Mouse (Mus musculus) heart, adult 2 months (tissue): ENCODE measurements around the gene Ptgr1. TPM values are rescaled to one million over a fixed set of nuclear protein-coding genes. Genes with fewer than 3 reads are reported as not detected.

Experiments
- DNase-seq, 2 experiments: peaks; one replicate each; pipeline ENCODE4 v3.0.0; 2021
- H3K27ac ChIP-seq: fragments of 200-600 bp; 2 replicates; pipeline ENCODE4 v1.8.1; 2022
- H3K27me3 ChIP-seq: fragments of 200-500 bp; 2 replicates; pipeline ENCODE4 v1.6.1; 2012; ENCODE audit warnings: mild to moderate bottlenecking, low read length, inconsistent platforms, mixed read lengths; ENCODE audit not compliant: control insufficient read depth, insufficient read depth
- H3K36me3 ChIP-seq: fragments of 200-500 bp; 2 replicates; pipeline ENCODE4 v1.6.1; 2012; ENCODE audit warnings: low read length, inconsistent platforms; ENCODE audit not compliant: control insufficient read depth, insufficient read depth
- H3K4me1 ChIP-seq: fragments of 200-500 bp; 2 replicates; pipeline ENCODE4 v1.6.1; 2011; ENCODE audit warnings: low read length; ENCODE audit not compliant: control insufficient read depth, insufficient read depth
- H3K4me3 ChIP-seq: fragments of 200-600 bp; 2 replicates; pipeline ENCODE4 v1.8.1; 2022
- H3K79me2 ChIP-seq: fragments of 200-500 bp; replicated peaks from 2 replicates; pipeline ENCODE4 v1.6.1; 2012; ENCODE audit warnings: mild to moderate bottlenecking, inconsistent platforms, low read length, moderate library complexity, mixed read lengths; ENCODE audit not compliant: control insufficient read depth, insufficient read depth
- H3K9ac ChIP-seq: fragments of 200-500 bp; 2 replicates; pipeline ENCODE4 v1.6.1; 2012; ENCODE audit warnings: low read depth, mild to moderate bottlenecking, control low read depth, inconsistent platforms, low read length, mixed read lengths
- CTCF ChIP-seq: fragments of 200-600 bp; IDR thresholded peaks from 2 replicates; pipeline ENCODE4 v1.8.1; 2022; ENCODE audit warnings: antibody characterized with exemption, mild to moderate bottlenecking, moderate library complexity
- EP300 ChIP-seq: fragments of 200-500 bp; IDR thresholded peaks from 2 replicates; pipeline ENCODE4 v1.6.1; 2011; ENCODE audit warnings: low read depth, low read length, control low read depth; ENCODE audit not compliant: insufficient read depth
- POLR2A ChIP-seq: fragments of 200-500 bp; IDR thresholded peaks from 2 replicates; pipeline ENCODE4 v1.6.1; 2011; ENCODE audit warnings: mild to moderate bottlenecking, low read depth, low read length, control low read depth; ENCODE audit not compliant: insufficient read depth
- WGBS: fragments of 180-500 bp; shearing (Covaris S2); methylation state at CpG from one replicate; pipeline ENCODE4 v1.1.7; 2018; 5-methylcytosine and 5-hydroxymethylcytosine counted together
- intact Hi-C: fragments of 180-260 bp; cut with DNase I; formaldehyde crosslinking; loops from one replicate; pipeline ENCODE4 v1.15.1; 2025
- long read RNA-seq: library from polyadenylated mRNA; stranded (forward); transcript quantifications from one replicate; pipeline ENCODE4 v2.0.0, GENCODE M21; 2021
- polyA plus RNA-seq: library from polyadenylated mRNA; depleted of rRNA; stranded (reverse); fragments of >200 nt; gene quantifications from 2 replicates; pipeline ENCODE4 v1.2.3, GENCODE M21; 2012; rRNA removed
- total RNA-seq, 2 experiments: library from RNA; stranded (reverse); gene quantifications; 2 replicates each; pipeline ENCODE4 v1.2.3; 2021

Gene Ptgr1
- total RNA-seq (1 to 10 TPM; 3.0 to 3.1 TPM), polyA plus RNA-seq (1.6 and 2.7 TPM in 2 replicates)
- long read RNA-seq, partial matches to known transcripts, result 0 of 1 reads
- long read RNA-seq, other reads (novel, unspliced or antisense), result 1 of 1 reads

DNA sequence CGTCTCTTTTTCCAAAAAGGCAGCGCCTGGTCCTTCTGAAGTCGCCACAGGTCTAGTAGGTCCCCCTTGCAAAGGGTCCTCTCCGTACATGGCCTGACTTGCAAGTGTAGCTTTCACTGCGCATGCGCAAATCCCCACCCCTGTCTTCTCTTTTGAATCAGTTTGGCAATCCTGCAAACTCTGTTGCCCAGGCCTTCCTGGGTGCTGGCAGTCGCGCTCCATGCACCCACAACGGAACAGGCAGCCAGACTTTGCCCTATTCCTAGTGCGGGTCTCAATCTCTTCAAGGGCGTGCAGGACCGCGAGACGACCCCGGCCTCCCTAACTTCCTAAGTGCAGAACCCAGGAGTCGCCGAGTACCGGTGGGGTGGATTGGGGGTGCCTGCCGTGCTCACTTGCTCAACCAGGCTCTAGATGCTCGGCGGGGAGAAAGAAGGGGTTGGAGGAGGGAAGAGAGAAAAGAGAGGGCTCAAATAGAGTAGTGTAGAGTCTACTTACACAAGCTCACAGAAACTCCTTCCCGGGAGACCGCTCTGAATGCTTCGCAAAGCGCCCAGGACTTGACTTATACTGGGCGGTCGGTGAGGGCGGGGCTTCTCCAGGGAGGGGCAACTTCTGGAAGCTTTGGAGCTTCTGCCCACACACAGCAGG is at the start of gene Ptgr1:
TSS of gene Ptgr1 (minus strand) at position 580 of the 651 bp plus-strand sequence.
- peak; percentile 79 to 86 for DNase-seq
- H3K27ac ChIP-seq, result peak within 1 kb of the TSS; percentile 43

DNA sequence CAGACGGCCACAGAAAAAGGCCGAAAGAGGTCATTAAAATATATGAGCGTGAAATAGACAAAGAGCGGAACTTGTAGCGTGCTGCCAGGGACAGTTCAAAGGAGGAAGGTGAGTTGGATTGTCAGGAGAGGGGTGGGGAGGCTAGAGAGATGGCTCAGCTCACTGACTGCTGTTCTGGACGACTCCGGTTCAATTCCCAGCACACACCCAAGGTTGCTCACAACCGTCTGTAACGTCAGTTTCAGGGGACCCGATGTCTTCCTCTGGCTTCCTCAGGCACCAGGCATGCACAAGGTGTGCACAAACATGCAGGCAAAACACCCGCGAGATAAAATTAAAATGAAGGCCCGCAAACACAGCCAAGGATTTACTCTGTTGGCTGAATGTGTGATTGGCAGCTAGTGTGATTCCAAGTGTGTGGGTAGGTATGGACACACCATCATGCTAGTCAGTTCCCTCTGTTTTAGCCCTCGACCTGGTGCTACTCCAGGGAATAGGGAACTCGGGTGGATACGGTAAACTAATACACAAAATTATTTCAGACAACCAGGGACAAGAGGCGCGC is 48.9 kb upstream of the Ptgr1 start:
- intact Hi-C loops, result loop anchor here (1.0 kb wide), 2 partner anchors 34 to 51 kb away; no protein-coding TSS in a partner anchor
- peaks cover 3% of the 10 kb centered on the region; the same call in 1 of the 2 replicates for H3K4me1 ChIP-seq
- H3K79me2 ChIP-seq, result no peaks in the 10 kb centered on the region; the same call in 1 of the 2 replicates
- no peak overlapping the region for H3K9ac ChIP-seq
- H3K4me3 ChIP-seq, result peak overlapping the region; percentile 77
- TF ChIP-seq CTCF, result no peak
- TF ChIP-seq EP300, result no peak
- TF ChIP-seq POLR2A, result no peak
- DNase-seq, result no peak
- no peak overlapping the region; the same call in 1 of the 2 replicates for H3K27ac ChIP-seq
- WGBS, result 66% methylated on average over 18 of the region's 18 CpGs
- H3K27me3 ChIP-seq, result no peaks in the 10 kb centered on the region
- H3K36me3 ChIP-seq, result no peaks in the 10 kb centered on the region

More for the DNA sequence above, at the start of gene Ptgr1:
- TF ChIP-seq EP300, result no peak
- peak; percentile 62; the same call in 1 of the 2 replicates for TF ChIP-seq POLR2A
- Histone ChIP-seq H3K27me3 (no peaks in the 10 kb centered on the region), H3K4me1 (peaks cover 1% of the 10 kb centered on the region; the same call in 1 of the 2 replicates), H3K4me3 (peak within 1 kb of the TSS; percentile 60), H3K9ac (peak within 1 kb of the TSS; percentile 64), H3K36me3 (no peaks in the 10 kb centered on the region), H3K79me2 (no peaks in the 10 kb centered on the region)
- intact Hi-C loops, result loop anchor here (5.0 kb wide), 1 partner anchor 201 kb away; the partner anchor contains the start of gene Ugcg
- under 1% methylated on average over 28 of the region's 28 CpGs for WGBS

DNA sequence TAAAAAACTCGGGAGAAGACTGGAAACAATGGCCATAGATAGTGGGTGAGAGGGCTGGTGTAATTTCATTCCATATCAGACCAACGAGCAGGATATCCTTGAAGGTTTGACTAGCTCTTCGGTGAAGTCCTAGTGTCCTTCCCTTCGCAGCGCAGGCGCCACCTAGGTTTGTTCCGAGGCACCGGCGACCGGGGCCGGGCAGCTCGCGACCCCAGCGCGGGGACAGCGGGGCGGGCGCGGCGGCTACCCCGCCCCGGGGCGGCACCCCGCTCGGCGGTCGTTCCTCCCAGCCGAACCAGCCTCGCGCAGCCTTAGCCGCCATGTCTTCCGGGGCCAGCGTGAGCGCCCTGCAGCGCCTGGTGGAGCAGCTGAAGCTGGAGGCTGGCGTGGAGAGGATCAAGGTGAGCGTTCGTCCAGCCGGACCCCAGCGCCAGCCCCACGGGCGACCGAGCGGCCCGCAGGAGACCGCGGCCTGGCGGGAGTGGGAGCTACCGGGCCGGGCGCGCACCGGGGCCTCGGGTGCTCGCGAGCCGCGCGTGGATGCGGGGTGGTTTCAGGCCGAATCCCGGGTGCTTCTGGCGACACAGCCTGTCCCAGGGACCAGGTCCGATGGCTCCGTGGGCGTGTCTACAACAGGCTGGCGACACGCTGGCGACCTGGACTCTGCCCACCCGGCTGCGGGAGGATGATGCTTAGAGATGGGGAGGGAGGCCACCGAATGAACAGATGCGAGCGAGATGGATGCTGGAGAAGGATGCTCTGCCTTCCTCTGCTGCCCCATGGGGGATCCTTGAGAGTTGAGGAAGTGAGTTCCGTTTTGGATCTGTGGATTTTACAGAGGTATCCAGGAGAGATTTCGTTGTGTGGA is 48.2 kb upstream of the Ptgr1 start, which contains the start of gene Gng10:
TSS of gene Gng10 (plus strand) at position 171 of the 868 bp plus-strand sequence.
- H3K27me3 ChIP-seq, result no peaks in the 10 kb centered on the region
- intact Hi-C loops, result loop anchor here (1.0 kb wide), 1 partner anchor 50 kb away; no protein-coding TSS in a partner anchor
- peak within 1 kb of the TSS; percentile 77 for H3K4me3 ChIP-seq
- 10% methylated on average over 76 of the region's 76 CpGs for WGBS
- peak within 1 kb of the TSS; percentile 73 for H3K27ac ChIP-seq
- no peaks in the 10 kb centered on the region for H3K36me3 ChIP-seq
- peak; percentile 81 to 83 for DNase-seq
- H3K4me1 ChIP-seq, result peaks cover 3% of the 10 kb centered on the region; the same call in 1 of the 2 replicates
- peak within 1 kb of the TSS; percentile 97 for H3K9ac ChIP-seq
- peak; percentile 50 for TF ChIP-seq CTCF
- no peak; the same call in 1 of the 2 replicates for TF ChIP-seq POLR2A
- 0 out of 2 replicates have a peak, but pooled peaks have one; percentile 17 for TF ChIP-seq EP300
- no peaks in the 10 kb centered on the region; the same call in 1 of the 2 replicates for H3K79me2 ChIP-seq

DNA sequence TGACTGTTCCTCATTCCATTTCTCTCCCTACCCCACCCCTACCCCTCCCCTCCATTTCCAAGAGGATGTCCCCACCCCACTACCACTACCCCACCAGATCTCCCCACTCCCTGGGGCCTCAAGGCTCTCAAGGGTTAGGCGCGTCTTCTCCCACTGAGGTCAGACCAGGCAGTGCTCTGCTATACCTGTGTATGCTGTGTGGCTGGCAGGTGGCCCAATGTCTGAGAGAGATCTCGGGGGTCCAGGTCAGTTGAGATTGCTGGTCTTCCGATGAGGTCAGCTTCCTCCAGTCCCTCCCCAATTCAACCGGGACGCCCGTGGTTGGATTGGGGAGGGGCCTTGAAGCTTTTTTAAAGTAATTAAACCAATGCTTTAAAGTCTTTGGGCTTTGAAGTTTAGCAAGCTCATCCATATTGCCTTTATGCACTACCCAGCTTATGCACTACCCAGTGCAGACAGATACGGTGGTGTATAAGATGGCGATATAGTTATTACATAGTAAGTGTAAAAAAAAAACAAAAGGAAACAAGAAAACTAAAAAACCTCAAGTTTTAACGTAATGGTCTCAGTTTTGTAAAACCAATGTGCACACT is 47.5 kb upstream of the Ptgr1 start:
- 69% methylated on average over 10 of the region's 10 CpGs for WGBS
- peak overlapping the region; percentile 73 for H3K27ac ChIP-seq
- peak overlapping the region; percentile 77 for H3K4me3 ChIP-seq
- TF ChIP-seq EP300 (no peak), POLR2A (no peak), CTCF (no peak)
- H3K4me1 ChIP-seq, result peaks cover 3% of the 10 kb centered on the region; the same call in 1 of the 2 replicates
- intact Hi-C loops, result no loop called here
- H3K79me2 ChIP-seq, result no peaks in the 10 kb centered on the region; the same call in 1 of the 2 replicates
- DNase-seq, result no peak
- H3K36me3 ChIP-seq, result no peaks in the 10 kb centered on the region
- H3K9ac ChIP-seq, result no peak overlapping the region
- no peaks in the 10 kb centered on the region for H3K27me3 ChIP-seq

DNA sequence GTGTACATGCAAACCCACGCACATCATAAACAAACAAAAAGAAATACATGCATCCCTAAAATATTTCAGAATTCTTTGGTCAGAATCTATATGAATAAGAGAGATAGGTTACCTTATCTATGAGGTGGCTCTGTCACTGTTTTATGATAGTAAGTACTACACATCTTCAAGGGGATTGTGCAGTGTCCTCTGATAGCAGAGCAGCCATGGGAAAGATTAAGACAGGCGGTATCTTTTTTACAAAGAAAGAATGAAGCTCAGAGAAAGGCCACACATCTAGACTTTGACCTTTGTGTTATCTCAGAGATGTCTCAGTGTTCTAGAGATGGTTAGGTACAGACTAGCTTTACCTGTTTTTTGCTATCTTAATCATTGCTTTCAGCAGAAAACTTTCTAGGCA is 30.0 kb upstream of the Ptgr1 start:
- WGBS, result 82% methylated on average over 2 of the region's 2 CpGs

More for the DNA sequence above, 30.0 kb upstream of the Ptgr1 start:
- Histone ChIP-seq H3K4me3 (no peak overlapping the region), H3K36me3 (peaks cover 6% of the 10 kb centered on the region), H3K79me2 (peaks cover 9% of the 10 kb centered on the region), H3K27me3 (no peaks in the 10 kb centered on the region; the same call in 1 of the 2 replicates), H3K4me1 (peaks cover 4% of the 10 kb centered on the region), H3K9ac (no peak overlapping the region), H3K27ac (no peak overlapping the region)
- TF ChIP-seq CTCF (no peak), POLR2A (no peak), EP300 (no peak)
- DNase-seq, result no peak
- intact Hi-C loops, result no loop called here
